Mouse (Mus musculus): Measurements from ENCODE around the gene Llcfc1. TPM values are rescaled to one million over a fixed set of nuclear protein-coding genes. Genes with fewer than 3 reads are reported as not detected.

Gene Llcfc1
- total RNA-seq, 4 experiments from 2014 or later = not detected

DNA sequence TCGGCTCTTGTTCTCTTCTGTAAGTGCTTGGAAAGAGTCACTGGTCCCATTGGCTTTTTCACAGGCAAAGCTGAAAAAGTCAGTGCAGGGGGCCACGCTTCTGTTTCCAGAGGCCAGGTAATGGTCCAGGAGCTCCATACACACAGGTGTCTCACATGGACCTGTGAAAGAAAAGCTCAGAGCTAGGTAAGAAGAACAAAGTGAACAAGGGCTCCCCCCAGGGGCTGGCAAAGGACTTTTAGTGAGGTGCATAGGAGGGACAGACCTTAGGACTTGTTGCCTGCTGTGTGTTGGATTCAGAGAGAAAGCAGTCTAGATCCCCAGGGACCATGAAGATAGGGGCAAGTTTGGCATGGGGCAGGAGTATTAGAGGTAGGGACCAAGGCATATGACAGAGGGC is 18.7 kb downstream of the Llcfc1 start:
- DNase-seq (ENCODE audit: low spot score in 2 of 2) = no peak

DNA sequence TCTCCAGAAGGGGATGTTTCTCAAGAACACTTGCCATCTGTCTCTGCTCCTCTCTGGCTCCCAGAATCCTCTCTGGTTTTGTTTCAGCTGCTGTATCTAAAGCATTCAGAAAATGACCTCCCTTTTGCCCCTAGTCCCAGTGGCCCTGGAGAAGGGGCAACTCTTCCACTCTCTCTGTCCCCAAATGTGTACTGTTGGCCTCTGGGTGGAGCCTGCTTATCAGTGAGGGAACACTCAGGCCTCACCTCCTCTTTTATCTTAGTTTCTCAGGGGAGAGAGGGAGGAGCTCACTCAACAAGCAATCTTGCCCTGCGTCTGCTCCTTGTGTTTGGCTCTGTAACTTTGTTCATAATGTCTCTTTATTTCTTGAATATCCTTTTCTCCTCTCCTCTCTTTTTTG is 19.9 kb downstream of the Llcfc1 start, which contains the start of gene Kel:
Gene Kel, minus strand, starts transcription at position 217 of the 400 bp plus-strand sequence.
- DNase-seq (ENCODE audit: low spot score in 2 of 2) = no peak

DNA sequence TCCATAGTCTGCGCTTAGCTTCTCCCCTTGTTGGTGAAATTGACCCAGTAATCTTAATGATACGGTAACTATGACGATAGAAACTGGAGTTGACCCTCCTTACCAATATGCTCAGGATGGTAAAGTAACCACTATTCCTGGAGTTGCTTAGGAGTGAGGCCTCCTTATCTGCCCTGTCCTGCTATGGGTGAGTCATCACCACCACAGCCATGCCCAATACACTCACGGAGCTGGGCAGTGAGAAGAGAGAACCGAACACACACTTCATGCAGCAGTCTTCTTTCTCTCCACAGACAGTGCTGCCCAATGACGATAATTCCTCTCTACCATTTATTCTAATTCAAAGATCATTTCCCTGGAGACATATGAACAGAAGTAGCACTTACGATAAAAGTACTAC is 22.0 kb downstream of the Llcfc1 start:
- no peak for DNase-seq (ENCODE audit: low spot score in 2 of 2)

DNA sequence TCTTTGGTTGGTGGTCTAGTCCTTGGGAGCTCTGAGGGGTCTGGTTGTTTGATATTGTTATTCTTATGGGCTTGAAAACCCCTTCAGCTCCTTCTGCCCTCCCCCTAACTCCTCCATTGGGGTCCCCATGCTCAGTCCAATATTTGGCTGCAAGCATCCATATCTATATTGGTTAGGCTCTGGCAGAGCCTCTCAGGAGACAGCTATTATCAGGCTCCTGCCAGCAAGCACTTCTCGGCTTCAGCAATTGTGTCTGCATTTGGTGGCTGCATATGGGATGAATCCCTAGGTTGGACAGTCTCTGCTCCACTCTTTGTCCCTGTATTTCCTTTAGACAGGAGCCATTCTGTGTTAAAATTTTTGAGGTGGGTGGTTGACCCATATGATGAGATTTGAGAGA is 26.1 kb downstream of the Llcfc1 start:
- DNase-seq (ENCODE audit: low spot score in 2 of 2) = no peak

GRCm38 (mm10) chr6:41721430-41721829 is 37.2 kb downstream of the Llcfc1 start:
- no peak for DNase-seq (ENCODE audit: low spot score in 2 of 2)

DNA sequence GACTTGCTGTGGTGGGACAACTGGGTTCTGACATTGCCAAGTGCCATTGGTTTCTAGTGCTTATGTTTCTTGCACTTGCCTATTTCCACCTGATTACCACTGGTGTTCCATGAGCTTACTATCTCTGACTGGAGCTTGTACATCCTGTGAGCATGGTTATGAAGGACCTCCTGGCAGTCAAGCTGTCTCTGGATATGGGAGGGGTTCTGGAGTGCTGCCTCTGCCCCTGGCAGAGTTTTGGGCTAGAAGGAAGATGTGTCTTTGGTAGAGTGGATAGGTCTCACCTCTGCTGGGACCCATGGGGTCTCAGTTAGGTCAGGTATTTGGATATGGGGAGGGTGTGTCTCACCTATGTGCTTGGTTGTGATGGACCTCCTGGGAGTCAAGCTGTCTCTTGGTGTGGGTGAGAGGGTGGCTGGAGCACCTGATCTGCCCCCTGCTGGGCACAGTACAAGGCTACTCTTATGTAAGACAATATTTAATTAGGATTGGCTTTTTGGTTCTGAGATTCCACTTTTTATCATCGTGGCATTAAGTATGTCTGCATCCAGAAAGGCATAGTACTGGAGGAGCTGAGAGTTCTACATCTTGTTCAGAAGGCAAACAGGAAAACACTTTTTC is 43.9 kb downstream of the Llcfc1 start:
- no peak for DNase-seq (ENCODE audit: low spot score in 2 of 2)

DNA sequence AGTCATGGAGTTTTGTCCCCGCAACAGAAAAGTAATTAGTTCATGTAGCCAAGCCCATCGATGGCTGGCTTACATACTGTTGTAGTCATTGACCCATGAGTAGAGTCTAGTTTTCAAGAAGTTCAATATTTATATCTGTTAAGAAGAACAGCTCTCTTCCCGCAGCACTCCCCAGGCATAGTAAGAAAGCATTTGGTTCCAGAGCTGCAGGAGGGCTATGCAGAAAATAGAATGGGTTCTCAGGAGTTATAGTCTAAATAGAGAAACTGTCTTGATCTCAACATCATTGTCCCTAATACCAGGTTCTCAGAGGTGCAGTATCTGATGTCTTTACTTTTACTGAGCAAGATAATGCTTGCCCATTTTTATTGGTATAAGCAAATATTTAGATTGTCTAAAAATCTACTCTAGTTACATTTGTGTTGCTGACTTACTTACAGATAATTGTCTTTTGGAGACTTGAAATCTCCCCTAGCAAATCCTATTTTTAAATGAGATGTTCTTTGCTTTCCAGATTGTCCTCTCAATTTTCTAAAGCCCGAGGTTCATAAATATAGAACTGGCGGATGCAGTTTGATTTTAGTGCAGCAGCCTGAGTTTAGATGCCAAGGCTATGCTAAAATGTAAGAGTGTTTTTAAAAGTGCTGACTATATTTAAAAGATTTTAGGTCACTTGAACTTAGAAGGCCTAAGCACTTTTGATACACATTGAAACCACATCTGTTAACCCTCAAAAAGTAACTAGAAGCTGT is 50.7 kb downstream of the Llcfc1 start:
- no peak for DNase-seq (ENCODE audit: low spot score in 2 of 2)

Other genes starting within 250 kb of the Llcfc1 start
- gene Gm10334, start 238.3 kb upstream of the Llcfc1 start, total RNA-seq (2022) = not detected
- gene Prss1, start 225.5 kb upstream of the Llcfc1 start, total RNA-seq (2022) = not detected
- gene Prss2, start 162.6 kb upstream of the Llcfc1 start, total RNA-seq (2022) = not detected
- gene Ephb6, start 78.9 kb upstream of the Llcfc1 start, total RNA-seq (2022) = 1 to 10 TPM in 1 of 4 experiments, under 1 TPM in 3; 0.39 to 1.2 (median 0.71) TPM
- gene Trpv6, start 48.0 kb upstream of the Llcfc1 start, total RNA-seq (2022) = not detected
- gene Trpv5, start 3.7 kb upstream of the Llcfc1 start, total RNA-seq (2022) = not detected
- not detected for gene Kel, start 19.9 kb downstream of the Llcfc1 start, total RNA-seq (2022)
- not detected for gene Olfr459, start 90.7 kb downstream of the Llcfc1 start, total RNA-seq (2022)
- gene Pip, start 163.1 kb downstream of the Llcfc1 start, total RNA-seq (2022) = not detected
- not detected for gene Sval2, start 168.6 kb downstream of the Llcfc1 start, total RNA-seq (2022)

Data from gastrocnemius, adult 8-10 months (tissue).